Mouse (Mus musculus) brain, embryonic 14.5 days (tissue): Measurements from ENCODE around the gene Rbsn. TPM values are rescaled to one million over a fixed set of nuclear protein-coding genes. Genes with fewer than 3 reads are reported as not detected.

Experiments used
- DNase-seq: peaks from one replicate; pipeline ENCODE4 v3.0.0-alpha.2; 2011; ENCODE audit warnings: low read depth
- CTCF ChIP-seq: fragments of 200-500 bp; IDR thresholded peaks from 2 replicates; pipeline ENCODE4 v1.5.1; 2012; ENCODE audit warnings: inconsistent platforms, mild to moderate bottlenecking, moderate library complexity, borderline replicate concordance; ENCODE audit not compliant: insufficient read depth, insufficient read length; ENCODE audit errors: extremely low read depth
- POLR2A ChIP-seq: fragments of 200-500 bp; IDR thresholded peaks from 2 replicates; pipeline ENCODE4 v1.6.1; 2012; ENCODE audit warnings: mild to moderate bottlenecking, inconsistent platforms, borderline replicate concordance; ENCODE audit not compliant: poor library complexity, insufficient read depth, insufficient read length, severe bottlenecking; ENCODE audit errors: extremely low read depth
- polyA plus RNA-seq: library from polyadenylated mRNA; depleted of rRNA; stranded (reverse); fragments of >200 nt; gene quantifications from 2 replicates; pipeline ENCODE4 v1.2.3, GENCODE M21; 2012; rRNA removed

The Rbsn gene
- 19.5 and 25.5 TPM in 2 replicates for polyA plus RNA-seq

GRCm38 (mm10) chr6:92214773-92215449 lies at the start of gene Rbsn:
Rbsn (minus strand) TSS chr6:92214925.
- DNase-seq = peak; percentile 98
- TF ChIP-seq POLR2A (peak; percentile 71; the same call in 1 of the 2 replicates), CTCF (peak; percentile 7; the same call in 1 of the 2 replicates)

DNA sequence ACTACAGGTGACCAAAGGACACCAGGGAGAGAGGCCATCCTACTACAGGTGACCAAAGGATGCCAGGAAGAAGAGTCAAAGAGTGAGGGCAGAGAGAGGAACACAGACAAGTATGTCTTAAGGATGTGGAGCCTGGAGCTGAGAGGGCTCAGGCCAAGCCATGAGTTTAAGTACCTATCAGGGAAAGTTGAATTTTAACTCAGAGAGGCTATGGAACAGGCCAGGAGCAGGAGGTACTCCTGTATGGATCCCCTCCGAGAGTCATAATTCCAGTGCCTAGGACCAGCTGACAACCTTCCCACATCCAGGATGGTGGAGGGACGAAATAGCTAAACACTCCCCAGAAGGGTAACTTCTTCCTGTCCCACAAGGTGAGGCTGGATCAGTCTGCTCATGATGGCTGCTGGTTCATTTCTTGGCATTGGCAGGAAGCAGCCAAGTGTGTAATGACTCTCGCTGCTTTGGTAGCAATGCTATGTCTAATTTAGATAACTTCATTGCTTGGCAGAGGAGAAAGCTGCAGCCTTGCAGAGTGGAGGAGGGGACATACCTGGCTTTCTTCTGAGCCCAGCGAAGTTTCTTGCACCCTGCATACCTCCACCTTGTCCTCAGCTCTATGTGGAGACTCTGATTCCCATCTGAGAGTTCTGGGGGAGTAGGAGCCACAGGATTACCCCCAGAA lies 46.6 kb upstream of the Rbsn start:
- no peak for DNase-seq
- TF ChIP-seq CTCF (no peak), POLR2A (no peak)

GRCm38 (mm10) chr6:92255346-92255745 lies 40.6 kb upstream of the Rbsn start:
- no peak for DNase-seq
- no peak for TF ChIP-seq CTCF
- no peak for TF ChIP-seq POLR2A

DNA sequence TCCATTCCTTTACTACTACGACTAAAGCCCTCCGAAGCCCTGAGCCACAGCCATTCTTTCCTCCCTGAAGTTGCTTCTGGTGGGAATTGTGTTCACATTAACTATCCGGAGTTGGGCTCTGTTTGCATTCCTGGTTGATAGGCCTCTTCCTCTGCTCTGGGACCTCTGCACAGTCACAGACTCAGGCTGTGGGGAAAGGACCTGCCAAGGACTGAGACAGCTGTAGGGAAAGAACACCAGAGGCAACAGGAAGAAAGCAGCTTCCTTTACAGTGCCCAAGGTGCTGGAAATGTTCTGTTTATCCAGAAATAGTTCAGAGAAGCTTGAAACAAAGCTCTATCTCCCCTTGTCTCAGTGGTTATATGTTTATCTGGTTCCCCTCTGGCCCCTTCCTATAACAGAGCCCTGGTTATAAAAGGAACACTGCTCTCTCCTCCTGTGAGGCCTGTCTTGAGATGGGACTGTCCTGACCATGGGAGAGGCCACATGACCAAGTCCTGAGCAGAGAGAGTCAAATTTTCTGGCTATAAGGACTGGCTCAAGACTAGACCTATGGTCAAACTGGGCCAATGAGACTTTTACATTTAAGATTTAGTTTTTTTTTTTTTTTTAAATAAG lies 38.6 kb upstream of the Rbsn start:
- TF ChIP-seq CTCF (no peak), POLR2A (no peak)
- DNase-seq = no peak

DNA sequence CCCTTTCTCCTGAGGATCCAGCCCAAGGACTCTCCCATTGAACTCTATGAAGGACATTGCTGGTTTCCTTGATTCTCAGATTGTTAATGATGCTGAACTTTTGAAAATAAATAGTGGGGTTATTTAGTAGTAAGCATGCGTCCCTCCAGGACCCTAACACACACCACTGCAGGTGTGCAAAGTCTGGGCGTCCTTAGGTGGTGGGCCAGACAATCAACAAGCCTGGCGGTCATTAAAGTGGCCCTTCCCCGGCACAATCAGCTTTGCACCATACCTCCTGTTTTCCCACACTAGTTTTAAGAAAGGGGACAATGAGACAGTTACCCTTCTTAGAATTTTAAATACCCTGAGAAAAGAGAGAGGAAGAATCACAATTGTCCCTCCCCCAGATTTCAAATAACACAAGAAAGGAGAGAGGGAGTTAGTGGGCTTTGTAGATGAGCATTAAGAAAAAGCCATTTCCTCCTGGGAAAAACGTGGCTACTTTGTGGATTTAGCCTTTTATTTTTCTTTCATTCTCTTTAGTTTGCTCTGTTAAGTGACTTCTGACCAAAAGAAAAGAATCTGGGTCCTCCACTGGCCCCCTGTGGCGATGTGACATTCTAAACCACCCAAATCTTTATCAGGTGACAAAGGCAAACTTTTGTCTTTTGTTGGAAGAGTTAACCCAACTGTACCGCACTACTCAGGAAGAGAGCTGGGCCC lies 32.6 kb upstream of the Rbsn start:
- no peak for DNase-seq
- TF ChIP-seq CTCF (no peak), POLR2A (no peak)

DNA sequence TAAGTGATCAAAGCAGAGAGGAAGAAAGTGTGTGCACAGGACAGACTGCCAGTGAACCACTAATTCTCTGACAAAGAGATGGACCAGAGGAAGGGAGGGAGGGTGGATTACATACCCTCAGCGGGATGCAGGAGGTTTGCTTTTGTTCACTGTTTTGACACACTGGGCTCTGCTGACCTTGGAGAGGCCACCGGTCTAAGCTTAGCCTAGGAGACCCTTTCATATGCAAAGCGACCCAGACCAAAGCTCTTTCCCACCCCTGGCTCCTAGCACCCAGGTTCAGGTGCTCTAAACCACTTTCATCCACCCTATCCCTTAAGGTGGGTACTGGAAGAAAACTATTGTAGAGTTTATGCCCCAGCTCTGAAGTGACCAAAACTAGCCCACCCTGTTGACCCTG lies 31.6 kb upstream of the Rbsn start:
- TF ChIP-seq CTCF (no peak), POLR2A (no peak)
- no peak for DNase-seq

DNA sequence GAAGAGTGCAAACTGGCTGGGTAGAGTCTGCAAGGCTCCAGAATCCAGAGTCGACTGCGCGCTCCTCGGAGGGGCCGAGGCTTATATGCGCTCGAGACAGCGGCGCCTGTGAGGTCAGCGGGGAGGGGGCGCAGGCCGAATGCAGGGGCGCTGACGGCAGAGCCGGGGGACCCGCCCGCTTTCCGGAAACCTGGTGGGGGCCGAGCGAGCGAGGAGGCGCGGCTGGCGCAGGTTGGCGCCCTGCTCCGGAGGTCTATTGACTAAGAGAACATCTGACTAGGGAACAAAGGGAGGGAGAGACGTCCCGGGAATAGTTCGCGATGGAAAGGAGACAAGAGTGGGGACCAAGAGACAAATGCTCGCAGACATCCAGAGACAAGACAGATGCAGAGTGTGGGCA lies 29.9 kb upstream of the Rbsn start, which contains the start of gene Trh:
TSS of gene Trh (minus strand) at position 60 of the 400 bp plus-strand sequence.
- TF ChIP-seq POLR2A = no peak
- DNase-seq = peak; percentile 15

DNA sequence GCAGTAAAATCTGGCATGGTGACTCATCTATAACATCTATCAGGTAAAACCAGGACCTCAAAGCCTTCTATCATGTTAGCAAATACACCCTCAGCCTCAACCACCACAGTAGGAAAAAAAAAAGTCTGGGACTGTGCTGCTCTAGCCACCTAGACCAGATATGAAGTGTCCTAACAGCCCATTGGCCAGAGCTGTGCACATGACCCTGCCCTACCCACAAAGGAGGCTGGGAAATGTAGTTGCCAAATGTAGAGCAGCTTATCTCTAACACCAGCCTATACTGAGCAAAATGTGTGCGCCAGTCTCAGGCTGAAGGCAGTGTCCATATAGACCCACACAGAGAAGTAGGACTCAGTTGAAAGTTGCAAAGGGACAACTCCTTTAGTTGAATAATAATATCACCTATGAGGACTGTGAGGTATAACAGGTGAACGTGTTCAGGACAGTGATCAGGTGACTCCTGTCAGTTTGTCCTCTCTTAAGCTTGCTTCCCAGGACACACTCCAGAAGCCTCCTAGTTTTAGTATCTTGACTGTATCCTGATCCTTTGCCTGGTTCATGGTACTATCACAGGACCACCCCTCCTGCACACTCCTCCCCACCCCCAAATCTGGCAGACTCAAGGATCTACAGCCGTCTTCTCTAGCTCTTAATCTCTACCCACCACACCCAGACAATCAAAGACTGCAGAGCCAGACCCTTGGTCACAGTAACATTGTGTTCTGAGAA lies 26.6 kb upstream of the Rbsn start:
- TF ChIP-seq POLR2A (no peak), CTCF (no peak)

GRCm38 (mm10) chr6:92235036-92235435 lies 20.3 kb upstream of the Rbsn start:
- DNase-seq = peak; percentile 31
- TF ChIP-seq POLR2A (no peak), CTCF (no peak)

More for the DNA sequence above, 26.6 kb upstream of the Rbsn start:
- DNase-seq = peak; percentile 66

GRCm38 (mm10) chr6:92231762-92232161 lies 17.0 kb upstream of the Rbsn start:
- no peak for DNase-seq
- TF ChIP-seq POLR2A (no peak), CTCF (no peak)

- DNase-seq = no peak
- TF ChIP-seq CTCF (no peak), POLR2A (no peak)
Measured at GRCm38 (mm10) chr6:92231356-92231755, 16.6 kb upstream of the Rbsn start.

DNA sequence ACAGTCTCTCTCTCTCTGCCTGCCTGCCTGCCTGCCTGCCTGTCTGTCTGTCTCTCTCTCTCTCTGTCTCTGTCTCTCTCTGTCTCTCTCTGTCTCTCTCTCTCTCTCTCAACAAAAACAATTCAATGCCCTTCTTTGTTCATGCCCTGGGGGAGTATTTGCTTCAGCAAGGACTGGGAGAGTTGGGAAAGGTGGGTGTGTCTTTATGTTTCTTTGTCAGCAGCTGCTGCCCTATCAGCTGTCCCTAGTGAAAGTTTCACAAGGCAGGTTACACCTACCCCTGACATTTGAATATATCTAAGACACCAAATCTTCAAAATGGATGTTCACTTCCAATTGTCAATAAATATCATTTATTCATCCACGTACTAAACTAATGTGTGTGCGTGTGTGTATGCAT lies 14.9 kb upstream of the Rbsn start:
- no peak for DNase-seq
- TF ChIP-seq CTCF = no peak
- no peak for TF ChIP-seq POLR2A

DNA sequence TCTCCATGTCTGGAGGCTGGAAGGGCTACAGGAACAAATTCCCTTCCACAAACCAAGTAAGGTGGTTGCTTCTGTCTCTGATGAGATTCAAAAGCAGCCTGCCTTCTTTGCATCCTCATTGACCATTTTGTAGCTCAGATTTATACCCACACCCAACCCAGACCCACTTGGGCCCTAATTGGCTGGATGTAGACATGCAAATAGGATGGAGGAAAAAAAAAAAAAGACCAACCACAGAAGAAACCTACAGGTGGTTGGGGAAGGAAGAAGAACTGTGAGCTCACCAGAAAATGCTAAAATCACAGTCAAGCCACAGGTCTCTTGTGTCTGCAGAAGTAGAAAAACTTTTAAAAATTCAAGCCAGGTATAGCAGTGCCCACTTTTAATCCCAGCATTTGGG lies 14.4 kb upstream of the Rbsn start:
- no peak for TF ChIP-seq POLR2A
- no peak for TF ChIP-seq CTCF
- no peak for DNase-seq

- DNase-seq = no peak
- no peak for TF ChIP-seq POLR2A
- no peak for TF ChIP-seq CTCF
Measured at GRCm38 (mm10) chr6:92224981-92225380, 10.3 kb upstream of the Rbsn start.
